Mouse (Mus musculus) gonadal fat pad, adult 2 months (tissue): ENCODE results near the gene Col4a2. TPM values are rescaled to one million over a fixed set of nuclear protein-coding genes. Genes with fewer than 3 reads are reported as not detected.

Experiments used
- DNase-seq: peaks from one replicate; pipeline ENCODE4 v3.0.0-alpha.2; 2012; ENCODE audit warnings: low read depth
- polyA plus RNA-seq: library from polyadenylated mRNA; depleted of rRNA; stranded (reverse); fragments of >200 nt; gene quantifications from 2 replicates; pipeline ENCODE4 v1.2.3, GENCODE M21; 2012

Col4a2 gene
- polyA plus RNA-seq, 1 experiment: 239 TPM

GRCm38 (mm10) chr8:11414304-11414703 is 101.7 kb downstream of the Col4a2 start:
- no peak for DNase-seq

GRCm38 (mm10) chr8:11415089-11415488 is 102.5 kb downstream of the Col4a2 start:
- DNase-seq: no peak

- DNase-seq: no peak
Observed at GRCm38 (mm10) chr8:11417762-11418161, 105.2 kb downstream of the Col4a2 start.

- DNase-seq: peak; percentile 60
Observed at GRCm38 (mm10) chr8:11419232-11419631, 106.6 kb downstream of the Col4a2 start.

GRCm38 (mm10) chr8:11419645-11420044 is 107.0 kb downstream of the Col4a2 start:
- no peak for DNase-seq

- no peak for DNase-seq
Observed at GRCm38 (mm10) chr8:11421105-11421504, 108.5 kb downstream of the Col4a2 start.

- no peak for DNase-seq
Observed at GRCm38 (mm10) chr8:11421968-11422367, 109.4 kb downstream of the Col4a2 start.

GRCm38 (mm10) chr8:11423091-11423490 is 110.5 kb downstream of the Col4a2 start:
- no peak for DNase-seq

- DNase-seq: no peak
Observed at GRCm38 (mm10) chr8:11430688-11431087, 118.1 kb downstream of the Col4a2 start.

- DNase-seq: no peak
Observed at GRCm38 (mm10) chr8:11437862-11438261, 125.3 kb downstream of the Col4a2 start.

GRCm38 (mm10) chr8:11441291-11441690 is 128.7 kb downstream of the Col4a2 start:
- DNase-seq: no peak

- no peak for DNase-seq
Observed at GRCm38 (mm10) chr8:11443611-11444010, 131.0 kb downstream of the Col4a2 start.

- DNase-seq: no peak
Observed at GRCm38 (mm10) chr8:11444216-11444615, 131.6 kb downstream of the Col4a2 start.

GRCm38 (mm10) chr8:11445790-11446189 is 133.2 kb downstream of the Col4a2 start:
- DNase-seq: no peak

- no peak for DNase-seq
Observed at GRCm38 (mm10) chr8:11447910-11448570, 135.4 kb downstream of the Col4a2 start.

GRCm38 (mm10) chr8:11450184-11451113 is 137.8 kb downstream of the Col4a2 start:
- DNase-seq: no peak

- no peak for DNase-seq
Observed at GRCm38 (mm10) chr8:11452152-11452551, 139.5 kb downstream of the Col4a2 start.

- DNase-seq: no peak
Observed at GRCm38 (mm10) chr8:11452559-11452958, 140.0 kb downstream of the Col4a2 start.

GRCm38 (mm10) chr8:11452974-11453373 is 140.4 kb downstream of the Col4a2 start:
- no peak for DNase-seq

GRCm38 (mm10) chr8:11454228-11454627 is 141.6 kb downstream of the Col4a2 start:
- DNase-seq: no peak

- DNase-seq: no peak
Observed at GRCm38 (mm10) chr8:11457278-11457677, 144.7 kb downstream of the Col4a2 start.

- no peak for DNase-seq
Observed at GRCm38 (mm10) chr8:11457981-11458836, 145.6 kb downstream of the Col4a2 start.
